Mouse (Mus musculus) small intestine, adult 2 months (tissue): Measurements from ENCODE around the gene Sox18.

Source experiments
- CTCF ChIP-seq: fragments of 200-500 bp; IDR thresholded peaks from 2 replicates; pipeline ENCODE4 v1.5.1; 2012; ENCODE audit warnings: low read depth, mild to moderate bottlenecking, control low read depth, inconsistent platforms, low read length, moderate library complexity, mixed read lengths; ENCODE audit not compliant: insufficient replicate concordance, insufficient read length; ENCODE audit errors: extremely low read depth
- POLR2A ChIP-seq: fragments of 200-500 bp; IDR thresholded peaks from 2 replicates; pipeline ENCODE4 v1.6.1; 2012; ENCODE audit warnings: low read depth, mild to moderate bottlenecking, control low read depth, inconsistent platforms, low read length, moderate library complexity

GRCm38 (mm10) chr2:181635865-181636264 is 35.6 kb downstream of the Sox18 start:
- TF ChIP-seq POLR2A = no peak
- TF ChIP-seq CTCF = no peak
